Mouse (Mus musculus) forebrain, postnatal 0 days (tissue): ENCODE measurements at regions not wholly inside any gene's neighbourhood (a gene's known extent, or its start where the extent isn't known, plus 50 kb on each side); places are given as distances from the start of the nearest gene placed in this dataset.

Source experiments
- ATAC-seq: fragments of 200-750 bp; cut with Nextera tagmentation; 2 replicates; pipeline ENCODE4 v1.8.0; 2017; ENCODE audit warnings: mild to moderate bottlenecking, moderate library complexity
- DNase-seq: peaks from one replicate; pipeline ENCODE4 v3.0.0-alpha.2; 2015
- H3K27ac ChIP-seq: fragments of 300-500 bp; sonication (generic); 2 replicates; pipeline ENCODE4 v1.5.1; 2014; ENCODE audit warnings: low read depth, mild to moderate bottlenecking, antibody characterized with exemption, low read length, moderate library complexity, mixed read lengths
- H3K27me3 ChIP-seq: fragments of 300-500 bp; sonication (generic); 2 replicates; pipeline ENCODE4 v1.6.1; 2014; ENCODE audit warnings: mild to moderate bottlenecking, low read length, mixed read lengths; ENCODE audit not compliant: insufficient read depth
- H3K36me3 ChIP-seq: fragments of 300-500 bp; sonication (generic); 2 replicates; pipeline ENCODE4 v1.6.1; 2014; ENCODE audit warnings: mild to moderate bottlenecking, moderate library complexity; ENCODE audit not compliant: insufficient read depth
- H3K4me1 ChIP-seq: fragments of 300-500 bp; sonication (generic); 2 replicates; pipeline ENCODE4 v1.6.1; 2014; ENCODE audit warnings: antibody characterized with exemption; ENCODE audit not compliant: insufficient read depth
- H3K4me2 ChIP-seq: fragments of 300-500 bp; sonication (generic); 2 replicates; pipeline ENCODE4 v1.6.1; 2014; ENCODE audit warnings: low read depth, mild to moderate bottlenecking, moderate library complexity
- H3K4me3 ChIP-seq: fragments of 300-500 bp; sonication (generic); 2 replicates; pipeline ENCODE4 v1.5.1; 2014; ENCODE audit warnings: low read depth, low read length, mixed read lengths
- H3K9ac ChIP-seq: fragments of 300-500 bp; sonication (generic); 2 replicates; pipeline ENCODE4 v1.6.1; 2014; ENCODE audit warnings: mild to moderate bottlenecking
- H3K9me3 ChIP-seq: fragments of 300-500 bp; sonication (generic); 2 replicates; pipeline ENCODE4 v1.6.1; 2016; ENCODE audit warnings: low read length
- CTCF ChIP-seq: sonication (generic); IDR thresholded peaks from 2 replicates; pipeline ENCODE4 v1.5.1; 2016; ENCODE audit warnings: antibody characterized with exemption, control low read depth, low read depth
- whole genome bisulfite sequencing: fragments of 180-500 bp; shearing (Covaris S2); extraction: QIAGEN DNeasy Blood & Tissue Kit; methylation state at CpG from one replicate; pipeline ENCODE4 v1.1.7; 2014; 5-methylcytosine and 5-hydroxymethylcytosine counted together

DNA sequence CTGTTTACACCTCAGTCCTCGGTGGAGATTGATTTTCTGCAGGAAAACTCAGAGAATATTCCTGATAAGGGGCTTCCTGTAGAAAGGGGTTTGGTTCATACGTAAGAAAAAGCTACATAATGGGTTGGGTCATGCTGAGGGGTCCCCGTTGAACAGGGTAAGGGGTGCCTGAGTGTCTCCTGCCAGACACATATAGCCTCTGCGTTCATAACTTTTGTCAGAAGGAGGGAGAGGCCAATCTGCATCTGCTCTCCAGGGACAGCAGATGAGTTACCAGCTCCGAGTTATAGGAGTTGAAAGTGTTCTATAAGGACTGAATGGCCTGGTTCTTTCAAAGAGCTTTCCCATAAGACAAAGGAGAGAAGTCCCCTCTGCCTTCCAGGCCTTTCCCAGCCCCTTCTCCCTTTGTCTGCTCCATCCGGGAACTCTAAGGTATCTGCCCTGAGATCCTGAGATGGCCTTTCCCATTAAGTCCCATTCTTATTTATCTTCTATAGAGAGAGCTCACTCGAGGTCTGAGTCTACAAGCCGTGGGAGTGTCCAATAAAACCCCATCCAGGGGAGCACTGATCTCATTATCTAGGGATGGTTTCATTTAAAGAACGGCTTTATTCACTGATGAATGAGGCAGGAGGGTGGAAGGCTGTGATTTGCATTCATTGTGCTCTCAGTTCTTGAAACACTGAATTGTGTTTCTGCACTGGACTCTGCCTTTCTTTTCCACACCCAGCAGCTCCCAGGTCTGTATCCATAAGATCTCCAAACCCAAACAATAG lies 240.0 kb upstream of the Thbs1 start:
- Histone ChIP-seq H3K27ac (no peak overlapping the region), H3K36me3 (no peaks in the 10 kb centered on the region), H3K4me3 (no peak overlapping the region), H3K4me2 (no peak overlapping the region), H3K9ac (no peak overlapping the region), H3K27me3 (no peaks in the 10 kb centered on the region), H3K4me1 (no peaks in the 10 kb centered on the region), H3K9me3 (no peaks in the 10 kb centered on the region)
- DNase-seq (no peak), ATAC-seq (no peak)
- no peak for TF ChIP-seq CTCF
- WGBS, result 29% methylated on average over 9 of the region's 9 CpGs

DNA sequence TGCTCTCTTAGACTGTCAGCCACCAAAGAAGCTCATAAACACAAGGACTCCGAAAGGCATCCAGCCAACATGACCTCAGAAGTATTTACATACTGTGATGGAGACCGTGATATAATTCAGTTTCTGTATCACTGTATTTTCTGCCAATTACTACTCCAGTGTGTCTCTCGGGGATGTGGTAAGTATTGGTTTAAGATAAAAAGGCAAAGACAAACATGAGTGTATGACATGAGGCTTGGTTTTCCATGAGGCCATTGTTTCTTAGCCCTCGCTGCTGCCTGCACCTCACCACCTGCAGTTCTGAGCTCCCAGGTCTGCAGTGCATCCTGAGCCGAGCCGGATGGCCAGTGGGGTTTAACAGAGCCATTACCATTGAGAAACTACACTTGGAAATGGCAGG lies 233.9 kb upstream of the Thbs1 start:
- Histone ChIP-seq H3K4me1 (no peaks in the 10 kb centered on the region), H3K4me3 (no peak overlapping the region), H3K27me3 (no peaks in the 10 kb centered on the region), H3K9me3 (no peaks in the 10 kb centered on the region), H3K27ac (no peak overlapping the region), H3K4me2 (no peak overlapping the region), H3K9ac (no peak overlapping the region), H3K36me3 (no peaks in the 10 kb centered on the region)
- ATAC-seq (no peak), DNase-seq (no peak)
- 75% methylated on average over 6 of the region's 6 CpGs for WGBS
- no peak for TF ChIP-seq CTCF

DNA sequence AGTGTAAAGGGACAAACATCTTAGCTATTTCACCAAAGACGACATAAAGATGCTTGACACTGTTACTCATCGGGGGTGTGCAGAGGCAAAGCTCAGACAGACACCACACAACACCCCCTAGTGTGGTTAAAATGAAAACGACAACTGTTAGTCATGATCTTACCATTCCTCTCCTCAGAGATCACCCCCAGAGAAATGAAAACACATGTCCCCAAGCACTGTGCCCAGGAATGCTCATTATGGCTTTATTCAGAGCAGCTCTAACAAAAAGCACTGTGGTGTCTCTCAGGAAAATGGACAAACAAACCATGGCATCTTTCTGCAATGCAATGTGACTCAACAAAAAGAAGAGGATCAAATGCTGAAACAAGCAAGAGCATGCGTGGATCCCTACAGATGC lies 229.5 kb upstream of the Thbs1 start:
- TF ChIP-seq CTCF, result no peak
- no peaks in the 10 kb centered on the region for H3K27me3 ChIP-seq
- H3K4me2 ChIP-seq, result no peak overlapping the region
- H3K27ac ChIP-seq, result no peak overlapping the region
- no peaks in the 10 kb centered on the region for H3K36me3 ChIP-seq
- no peak overlapping the region for H3K4me3 ChIP-seq
- no peak overlapping the region for H3K9ac ChIP-seq
- DNase-seq (no peak), ATAC-seq (no peak)
- WGBS, result 77% methylated on average over 4 of the region's 4 CpGs
- H3K9me3 ChIP-seq, result no peaks in the 10 kb centered on the region
- H3K4me1 ChIP-seq, result no peaks in the 10 kb centered on the region

GRCm38 (mm10) chr2:117882890-117883289 lies 228.8 kb upstream of the Thbs1 start:
- H3K27me3 ChIP-seq, result no peaks in the 10 kb centered on the region
- H3K36me3 ChIP-seq, result no peaks in the 10 kb centered on the region
- H3K27ac ChIP-seq, result no peak overlapping the region
- 97% methylated on average over 2 of the region's 2 CpGs for WGBS
- H3K9me3 ChIP-seq, result no peaks in the 10 kb centered on the region
- ATAC-seq (no peak), DNase-seq (no peak)
- TF ChIP-seq CTCF, result no peak
- no peaks in the 10 kb centered on the region for H3K4me1 ChIP-seq
- H3K4me3 ChIP-seq, result no peak overlapping the region
- no peak overlapping the region for H3K9ac ChIP-seq
- no peak overlapping the region for H3K4me2 ChIP-seq

DNA sequence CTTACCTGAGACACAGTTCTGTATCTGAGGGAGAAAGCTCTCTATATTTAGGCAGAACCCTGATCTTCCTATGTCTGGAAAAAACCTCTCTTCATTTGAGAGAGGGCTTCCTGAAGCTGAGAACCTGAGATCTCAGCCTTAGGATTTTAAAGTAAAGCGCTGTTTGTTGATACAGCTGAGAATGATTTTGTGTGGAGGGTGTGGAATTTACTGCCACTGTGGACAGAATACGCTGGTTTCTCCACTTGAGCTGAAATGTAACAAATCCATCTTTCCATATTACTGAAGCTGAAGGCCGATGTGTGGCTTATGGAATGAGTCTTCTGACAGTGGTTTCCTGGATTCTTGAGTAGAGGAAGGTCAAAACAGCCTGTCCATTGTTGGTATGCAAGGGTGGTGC lies 225.2 kb upstream of the Thbs1 start:
- H3K4me2 ChIP-seq, result no peak overlapping the region
- TF ChIP-seq CTCF, result no peak
- H3K9ac ChIP-seq, result no peak overlapping the region
- H3K27ac ChIP-seq, result no peak overlapping the region
- H3K9me3 ChIP-seq, result no peaks in the 10 kb centered on the region
- no peaks in the 10 kb centered on the region for H3K27me3 ChIP-seq
- no peak overlapping the region for H3K4me3 ChIP-seq
- no peaks in the 10 kb centered on the region for H3K4me1 ChIP-seq
- WGBS, result 91% methylated on average over 3 of the region's 3 CpGs
- no peak for DNase-seq
- no peak for ATAC-seq
- H3K36me3 ChIP-seq, result no peaks in the 10 kb centered on the region

- ATAC-seq (no peak), DNase-seq (no peak)
- Histone ChIP-seq H3K27ac (no peak overlapping the region), H3K9me3 (no peaks in the 10 kb centered on the region), H3K9ac (no peak overlapping the region), H3K27me3 (no peaks in the 10 kb centered on the region), H3K4me2 (no peak overlapping the region), H3K36me3 (no peaks in the 10 kb centered on the region), H3K4me3 (no peak overlapping the region), H3K4me1 (no peaks in the 10 kb centered on the region)
- TF ChIP-seq CTCF, result no peak
- 88% methylated on average over 2 of the region's 2 CpGs for WGBS
Measured at GRCm38 (mm10) chr2:117901311-117901710, 210.4 kb upstream of the Thbs1 start.

DNA sequence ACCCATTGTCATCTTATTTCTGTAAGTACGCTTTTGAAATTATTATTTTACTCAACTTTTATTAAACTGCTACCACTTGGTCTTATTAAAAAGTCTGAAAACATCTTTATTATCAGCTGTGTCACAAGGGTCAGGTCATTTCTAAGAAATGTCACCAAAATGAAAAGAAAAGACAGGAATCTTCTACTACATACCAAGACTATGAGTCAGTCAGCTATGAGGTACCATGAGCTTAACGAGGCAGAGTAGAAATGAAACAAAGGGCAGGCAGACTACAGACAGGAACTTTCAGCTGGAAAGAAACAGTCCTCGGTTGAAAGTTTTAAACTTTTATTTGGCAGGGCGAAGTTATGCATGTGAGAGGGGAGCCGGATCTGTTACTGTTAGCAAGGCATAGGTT lies 208.8 kb upstream of the Thbs1 start:
- Histone ChIP-seq H3K4me2 (no peak overlapping the region), H3K4me1 (no peaks in the 10 kb centered on the region), H3K9me3 (no peaks in the 10 kb centered on the region), H3K27me3 (no peaks in the 10 kb centered on the region), H3K9ac (no peak overlapping the region), H3K36me3 (no peaks in the 10 kb centered on the region), H3K27ac (no peak overlapping the region), H3K4me3 (no peak overlapping the region)
- ATAC-seq (no peak), DNase-seq (no peak)
- WGBS, result 67% methylated on average over 5 of the region's 5 CpGs
- TF ChIP-seq CTCF, result no peak
